Mouse (Mus musculus) kidney, adult 8-10 months (tissue): ENCODE measurements around the gene Wdr82.
A peak's percentile ranks its signal among the peaks of the same experiment; 100 is the strongest.

Source experiments
- DNase-seq, 2 experiments: peaks; one replicate each; pipeline ENCODE4 v3.0.0; 2022

Gene Wdr82

DNA sequence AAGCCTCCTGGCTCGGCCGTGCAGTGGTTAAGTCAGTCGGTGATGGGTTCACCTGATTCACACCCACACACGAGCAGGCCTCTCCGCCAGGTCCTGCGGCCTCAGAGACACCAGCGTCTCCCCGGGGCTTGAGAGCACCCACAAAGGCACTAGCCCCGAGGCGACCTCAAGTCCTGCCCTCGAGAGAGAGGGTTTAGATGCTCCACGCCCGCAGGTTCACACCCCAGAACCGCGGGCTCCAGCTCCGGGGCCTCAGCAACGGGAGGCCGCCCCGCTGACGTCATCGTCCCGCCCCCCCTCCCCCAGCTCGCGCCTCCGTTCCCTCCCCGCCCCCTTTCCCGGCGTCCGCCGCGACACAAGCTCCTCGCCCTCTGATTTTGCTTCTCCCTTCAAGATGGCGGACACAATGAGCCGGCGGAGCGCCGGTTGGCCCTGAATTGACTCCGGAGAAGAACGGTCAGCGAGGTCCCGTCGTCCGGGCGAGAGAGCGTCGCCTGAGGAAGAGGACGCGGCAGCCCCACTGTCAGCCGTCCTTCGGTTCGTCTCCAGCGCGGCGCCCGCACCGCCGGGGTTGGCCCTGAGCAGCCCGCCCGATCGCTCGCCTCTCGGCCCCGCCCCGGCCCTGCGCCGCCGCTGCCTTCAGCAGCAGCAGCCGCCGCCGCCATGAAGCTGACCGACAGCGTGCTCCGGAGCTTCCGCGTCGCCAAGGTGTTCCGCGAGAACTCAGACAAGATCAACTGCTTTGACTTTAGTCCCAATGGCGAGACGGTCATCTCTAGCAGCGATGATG lies at the start of gene Wdr82:
TSS of gene Wdr82 (plus strand) at position 373 of the 790 bp plus-strand sequence.
- peak; percentile 86 to 89 for DNase-seq

GRCm38 (mm10) chr9:106123599-106123998 lies 47.1 kb upstream of the Wdr82 start:
- peak in 1 of 2 experiments; percentile 38 for DNase-seq

- DNase-seq = no peak
Observed at GRCm38 (mm10) chr9:106126786-106127251, 43.9 kb upstream of the Wdr82 start.

DNA sequence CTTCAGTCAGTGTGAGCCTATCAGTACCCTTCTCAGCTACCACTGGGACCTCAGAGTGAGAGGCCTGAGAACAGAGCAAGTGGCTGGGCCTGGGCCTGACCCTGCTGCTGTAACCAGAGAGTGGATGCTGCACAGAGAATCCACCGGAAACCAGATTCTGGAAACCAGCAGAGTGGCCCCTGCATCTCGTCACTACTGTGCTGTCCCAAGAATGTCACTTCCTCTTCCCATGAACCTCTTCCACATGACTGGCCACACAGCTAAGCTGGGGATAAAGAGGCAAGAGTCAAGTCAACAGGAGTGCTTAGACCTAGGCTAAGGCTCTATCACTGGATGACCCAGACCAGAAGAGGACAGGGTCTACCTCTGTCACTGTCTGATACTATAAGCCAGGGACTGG lies 41.7 kb upstream of the Wdr82 start:
- DNase-seq = no peak

- DNase-seq = no peak
Observed at GRCm38 (mm10) chr9:106130250-106130649, 40.5 kb upstream of the Wdr82 start.

DNA sequence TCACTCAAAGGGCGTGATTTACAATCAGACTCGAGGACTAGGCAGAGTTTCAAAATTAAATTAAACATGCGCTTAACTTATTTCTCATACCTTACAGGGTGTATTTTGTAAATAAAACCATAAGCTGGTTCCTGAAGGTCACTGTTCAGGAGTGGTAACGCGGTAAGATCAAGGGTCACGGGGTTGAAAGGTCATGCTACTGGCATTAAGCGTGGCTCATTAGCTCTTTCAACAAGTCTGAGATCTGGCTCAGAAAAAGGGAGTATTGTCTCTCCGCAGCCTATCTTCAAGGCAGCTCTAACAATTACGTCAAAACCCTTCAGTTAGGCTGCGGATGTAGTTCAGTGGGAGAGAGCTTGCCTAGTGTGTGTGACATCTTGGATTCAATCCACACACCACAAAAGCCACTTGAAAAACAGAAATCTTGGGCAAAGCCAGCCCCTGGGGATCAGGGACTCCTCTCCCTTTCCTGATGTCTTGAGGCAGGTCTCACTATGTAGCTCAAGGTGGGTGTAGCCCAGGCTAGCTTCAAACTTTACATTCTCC lies 33.0 kb upstream of the Wdr82 start:
- no peak for DNase-seq

GRCm38 (mm10) chr9:106139763-106140162 lies 31.0 kb upstream of the Wdr82 start:
- peak in 1 of 2 experiments; percentile 17 for DNase-seq

DNA sequence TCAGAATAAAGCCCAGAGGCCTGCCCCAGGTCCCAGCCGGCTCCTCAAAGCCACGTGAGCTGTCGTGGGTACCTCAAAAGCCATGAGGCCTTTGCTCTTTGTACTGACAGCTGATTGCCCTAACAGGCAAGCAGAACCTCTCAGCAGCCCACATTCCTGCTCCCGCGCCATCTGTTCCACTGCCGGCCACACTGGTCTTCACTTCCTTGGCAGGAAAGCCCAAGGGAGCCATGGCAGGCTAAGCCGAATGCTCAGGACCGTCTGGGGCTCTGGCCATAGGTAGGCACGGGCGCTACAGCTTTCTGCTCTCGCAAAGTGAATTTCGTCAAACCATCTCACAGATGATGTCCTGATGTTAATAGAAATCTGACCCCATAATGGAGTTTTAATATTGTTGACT lies 28.8 kb upstream of the Wdr82 start:
- no peak for DNase-seq

DNA sequence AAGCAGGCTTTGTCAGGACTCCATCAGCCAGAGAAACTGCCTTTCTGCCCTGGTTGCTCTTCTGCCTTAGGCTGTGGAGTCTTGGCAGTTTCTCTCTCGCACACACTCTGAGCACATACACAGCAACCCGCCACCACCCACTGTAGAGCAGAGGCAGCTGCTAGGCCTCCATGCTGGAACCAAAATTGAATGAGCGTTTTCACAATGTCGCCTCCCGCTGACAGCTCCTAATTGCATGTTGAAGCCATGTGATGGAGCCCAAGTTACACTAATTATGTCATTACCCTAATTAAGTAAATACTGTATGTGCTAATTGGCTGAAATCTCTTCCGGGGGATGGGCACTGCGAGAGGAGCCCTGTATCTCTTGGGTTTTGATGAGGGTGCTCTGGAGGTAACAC lies 26.6 kb upstream of the Wdr82 start:
- no peak for DNase-seq

DNA sequence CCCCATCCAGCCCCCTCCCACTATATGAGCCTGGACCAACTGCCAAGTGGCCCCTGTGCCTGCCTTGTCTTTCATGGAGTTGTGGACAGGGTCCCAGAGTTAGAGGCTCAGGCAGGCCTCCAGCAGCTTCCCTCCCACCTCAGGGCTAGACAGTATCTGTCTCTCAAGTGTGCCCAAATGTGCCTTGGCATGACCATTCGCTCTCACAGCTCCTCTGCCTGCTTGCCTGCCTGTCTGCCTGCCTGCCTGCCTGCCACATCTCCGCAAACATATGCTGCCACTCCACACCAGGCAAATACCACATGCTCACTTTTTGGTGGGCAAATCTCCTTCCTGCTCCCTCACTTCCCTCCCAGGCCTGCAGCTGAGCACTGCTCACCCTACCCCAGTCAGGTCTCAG lies 25.1 kb upstream of the Wdr82 start:
- no peak for DNase-seq

GRCm38 (mm10) chr9:106147281-106147680 lies 23.4 kb upstream of the Wdr82 start:
- no peak for DNase-seq

GRCm38 (mm10) chr9:106147851-106148431 lies 22.8 kb upstream of the Wdr82 start:
- DNase-seq = no peak

GRCm38 (mm10) chr9:106148541-106149398 lies 22.0 kb upstream of the Wdr82 start:
- DNase-seq = no peak

DNA sequence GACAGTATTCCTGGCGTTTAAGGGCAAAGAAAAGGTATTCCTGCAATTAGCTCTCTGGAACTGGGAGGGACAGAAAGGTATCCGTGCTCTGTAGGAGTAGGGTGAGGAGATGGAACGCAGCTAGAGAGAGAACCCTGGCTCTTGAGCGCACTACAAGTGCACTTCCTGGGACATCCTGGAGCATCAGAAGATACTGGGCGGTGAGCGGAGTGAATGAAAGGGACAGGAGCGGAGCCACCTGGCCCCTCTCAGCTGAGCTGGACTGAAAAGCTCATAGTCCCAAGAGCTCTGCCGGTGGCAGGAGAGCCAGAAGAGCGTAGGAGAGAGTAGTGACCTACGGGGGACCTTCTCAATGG lies 21.4 kb upstream of the Wdr82 start:
- no peak for DNase-seq

- peak; percentile 49 to 54 for DNase-seq
Observed at GRCm38 (mm10) chr9:106154106-106154505, 16.6 kb upstream of the Wdr82 start.

DNA sequence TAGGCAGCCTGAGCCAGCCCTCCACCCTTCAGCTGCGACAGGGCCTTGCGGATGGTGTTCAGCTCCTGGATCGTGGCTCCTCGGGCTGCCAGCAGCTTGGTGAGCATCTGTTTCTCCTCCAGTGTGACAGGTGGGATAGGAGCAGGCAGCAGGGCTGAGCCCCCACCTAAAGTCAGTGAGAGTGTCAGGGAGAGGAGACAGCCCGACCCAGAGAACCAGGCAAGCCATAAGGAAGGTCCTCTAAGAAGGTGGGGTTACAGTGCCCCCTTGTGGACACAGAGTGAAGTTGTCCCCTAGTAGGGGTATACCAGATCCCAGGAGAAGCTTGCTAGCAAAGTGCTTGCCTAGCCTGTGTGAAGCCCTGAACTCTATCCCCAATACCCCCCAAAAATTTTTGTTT lies 14.3 kb upstream of the Wdr82 start:
- DNase-seq = peak; percentile 58 to 69

- peak; percentile 55 to 60 for DNase-seq
Observed at GRCm38 (mm10) chr9:106156921-106157622, 13.7 kb upstream of the Wdr82 start.

- no peak for DNase-seq
Observed at GRCm38 (mm10) chr9:106157623-106157925, 13.2 kb upstream of the Wdr82 start.

DNA sequence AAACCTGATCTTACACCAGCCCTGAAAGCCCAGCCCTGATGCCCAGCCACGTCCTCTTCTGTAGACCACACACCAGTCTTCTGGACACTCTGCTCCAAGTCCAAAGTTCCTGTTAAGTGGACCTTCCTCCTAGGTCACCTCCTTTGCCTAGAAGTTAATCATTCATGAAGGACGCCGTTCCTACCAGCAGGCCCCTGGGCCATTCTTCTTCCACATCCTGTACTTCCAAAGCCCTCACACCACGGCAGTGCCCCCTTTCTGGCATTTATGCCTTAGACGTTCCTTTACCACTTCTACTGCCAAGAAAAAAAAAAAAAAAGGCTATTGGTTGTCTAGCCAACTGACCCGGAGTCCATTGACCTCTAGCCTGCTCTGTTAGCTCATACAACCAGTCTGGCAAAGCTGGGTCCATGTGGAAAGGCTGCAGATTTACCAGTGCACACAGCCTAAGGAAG lies 12.7 kb upstream of the Wdr82 start, which contains the start of gene Glyctk:
TSS of gene Glyctk (minus strand) at position 102 of the 455 bp plus-strand sequence.
- DNase-seq = peak; percentile 80 to 88

- DNase-seq = no peak
Observed at GRCm38 (mm10) chr9:106159237-106159636, 11.5 kb upstream of the Wdr82 start.

GRCm38 (mm10) chr9:106159784-106160301 lies 10.9 kb upstream of the Wdr82 start:
- peak; percentile 93 to 97 for DNase-seq

- DNase-seq = no peak
Observed at GRCm38 (mm10) chr9:106160426-106160825, 10.3 kb upstream of the Wdr82 start.
